Comparison of ENCODE assay signal across 28 mouse cellular contexts in genomic region chr10:99297721-99298120, GRCm38 (mm10). TPM values are rescaled to one million over a fixed set of nuclear protein-coding genes. Genes with fewer than 3 reads are reported as not detected.
DNase-seq lines count a peak whose midpoint lies in the region; ATAC-seq lines count a peak whose summit lies in the region.
"Had no signal": no experiment of that assay in that cellular context is flagged by ENCODE, and none has a peak within 500 bp of the region (broad histone marks: within the 10 kb centered on the region; RNA-seq: fewer than 3 reads in every experiment).

No protein-coding gene starts in this region.

- H3K4me3 ChIP-seq in forebrain, embryonic 10.5 days = no peak overlapping the region
- no peak overlapping the region for H3K4me3 ChIP-seq in forebrain, embryonic 11.5 days (ENCODE audit: low read depth, low read length)
- H3K4me3 ChIP-seq: forebrain, embryonic 12.5 days; intestine, embryonic 15.5 days; limb, embryonic 15.5 days; liver, embryonic 13.5 days; megakaryocyte, embryonic 14.5 days; midbrain, embryonic 13.5 days; neural tube, embryonic 15.5 days; stomach, embryonic 15.5 days had no signal

- peaks cover 19% of the 10 kb centered on the region for H3K27me3 ChIP-seq in forebrain, embryonic 10.5 days (ENCODE audit: poor library complexity, severe bottlenecking)
- no peaks in the 10 kb centered on the region for H3K27me3 ChIP-seq in forebrain, embryonic 11.5 days (ENCODE audit: control insufficient read depth, insufficient read depth, low read length)
- H3K27me3 ChIP-seq: intestine, embryonic 15.5 days; limb, embryonic 15.5 days; liver, embryonic 13.5 days; neural tube, embryonic 15.5 days; stomach, embryonic 15.5 days had no signal

- H3K4me1 ChIP-seq in forebrain, embryonic 10.5 days = peaks cover 32% of the 10 kb centered on the region
- H3K4me1 ChIP-seq in forebrain, embryonic 11.5 days (replicated peaks; ENCODE audit: control insufficient read depth, insufficient read depth, low read length) = peaks cover 7% of the 10 kb centered on the region
- H3K4me1 ChIP-seq: liver, embryonic 13.5 days had no signal

- intact Hi-C loops in heart, postnatal 14 days (cut with DNase I) = no loop called here

- no peak overlapping the region for H3K4me2 ChIP-seq in forebrain, embryonic 11.5 days (ENCODE audit: low read depth, low read length, severe bottlenecking)
- H3K4me2 ChIP-seq: forebrain, embryonic 12.5 days; intestine, embryonic 15.5 days; limb, embryonic 15.5 days; liver, embryonic 13.5 days; midbrain, embryonic 13.5 days; neural tube, embryonic 15.5 days; stomach, embryonic 15.5 days had no signal

- WGBS in forebrain, embryonic 10.5 days = 67% methylated on average over 3 of the region's 3 CpGs
- 58% methylated on average over 3 of the region's 3 CpGs for WGBS in forebrain, embryonic 11.5 days

- H3K9me3 ChIP-seq in forebrain, embryonic 10.5 days = no peaks in the 10 kb centered on the region
- H3K9me3 ChIP-seq in forebrain, embryonic 11.5 days (ENCODE audit: control insufficient read depth, low read length) = no peaks in the 10 kb centered on the region
- H3K9me3 ChIP-seq: forebrain, embryonic 12.5 days; intestine, embryonic 15.5 days; limb, embryonic 15.5 days; liver, embryonic 13.5 days; megakaryocyte, embryonic 14.5 days; midbrain, embryonic 13.5 days; neural tube, embryonic 15.5 days; stomach, embryonic 15.5 days had no signal

- DNase-seq in forebrain, embryonic 10.5 days (ENCODE audit: extremely low spot score, low spot score) = no peak
- DNase-seq in forebrain, embryonic 11.5 days (ENCODE audit: low spot score) = no peak
- peak; percentile 20 for DNase-seq in 3134 (ENCODE audit: extremely low read depth, insufficient read length, low spot score)
- DNase-seq in R1 (ENCODE audit: low read depth, low spot score) = peak; percentile 35
- peak; percentile 30 for DNase-seq in lung, postnatal 10 days
- DNase-seq in heart, postnatal 14 days = no peak
- DNase-seq in thymus, postnatal 36 days = no peak
- no peak for DNase-seq in embryo, embryonic 10.5 days (ENCODE audit: low spot score)
- DNase-seq: adrenal gland, adult 8-10 months; cerebellum, adult 8-10 months; cerebellum, postnatal 25 days; forebrain, postnatal 0 days; gastrocnemius, postnatal 10 days; kidney, adult 2 months; kidney, postnatal 4 days; left cerebral cortex, postnatal 4 days; liver, embryonic 13.5 days; right cerebral cortex, adult 18-20 months; right cerebral cortex, postnatal 4 days had no signal

- no peak overlapping the region for H3K9ac ChIP-seq in forebrain, embryonic 11.5 days (ENCODE audit: low read length)
- H3K9ac ChIP-seq: forebrain, embryonic 12.5 days; forebrain, postnatal 0 days; intestine, embryonic 15.5 days; limb, embryonic 15.5 days; liver, embryonic 13.5 days; midbrain, embryonic 13.5 days; neural tube, embryonic 15.5 days; stomach, embryonic 15.5 days had no signal

- H3K27ac ChIP-seq in forebrain, embryonic 10.5 days = peak overlapping the region; percentile 36; the same call in 1 of the 2 replicates
- no peak overlapping the region for H3K27ac ChIP-seq in forebrain, embryonic 11.5 days (ENCODE audit: low read depth, low read length)
- H3K27ac ChIP-seq: hindbrain, postnatal 0 days; intestine, embryonic 15.5 days; limb, embryonic 15.5 days; liver, embryonic 13.5 days; midbrain, embryonic 13.5 days; neural tube, embryonic 15.5 days; stomach, embryonic 15.5 days had no signal

- no peak for ATAC-seq in forebrain, embryonic 11.5 days (replicated peaks; ENCODE audit: low FRiP score)
- ATAC-seq: CD4-positive, CD25-positive, alpha-beta regulatory T cell, adult 4 months; forebrain, postnatal 0 days; hindbrain, postnatal 0 days had no signal

- H3K36me3 ChIP-seq in forebrain, embryonic 10.5 days (replicated peaks) = no peaks in the 10 kb centered on the region
- no peaks in the 10 kb centered on the region for H3K36me3 ChIP-seq in forebrain, embryonic 11.5 days (ENCODE audit: control insufficient read depth, insufficient read depth, low read length)
- H3K36me3 ChIP-seq: forebrain, embryonic 12.5 days; intestine, embryonic 15.5 days; limb, embryonic 15.5 days; liver, embryonic 13.5 days; midbrain, embryonic 13.5 days; neural tube, embryonic 15.5 days; stomach, embryonic 15.5 days had no signal

RNA-seq across cellular contexts. Expression of gene Dusp6, which starts 34.7 kb away (rescaled TPM):
- 97.6 and 116 TPM in 2 replicates for polyA plus RNA-seq in forebrain, embryonic 10.5 days (2016; fragmentation: Nextera tagmentation; extraction: Ambion mirVana)
- polyA plus RNA-seq in forebrain, embryonic 11.5 days (2014; fragmentation: Nextera tagmentation; extraction: Ambion mirVana) = 57.7 and 63.1 TPM in 2 replicates
- total RNA-seq in heart, postnatal 14 days (2021) = 10 to 100 TPM; 20.9 to 26.1 TPM

Comparison
In these comparisons a context has a peak if more than half of its experiments do, and no peak if none do; other contexts are left out.
1. DNase-seq: peak in 3134 (single experiment), R1 (single experiment) and lung, postnatal 10 days (single experiment); none in forebrain, embryonic 10.5 days (single experiment), forebrain, embryonic 11.5 days (single experiment), heart, postnatal 14 days (0 of 2), thymus, postnatal 36 days (0 of 2) and embryo, embryonic 10.5 days (single experiment).